In the genomic region with DNA sequence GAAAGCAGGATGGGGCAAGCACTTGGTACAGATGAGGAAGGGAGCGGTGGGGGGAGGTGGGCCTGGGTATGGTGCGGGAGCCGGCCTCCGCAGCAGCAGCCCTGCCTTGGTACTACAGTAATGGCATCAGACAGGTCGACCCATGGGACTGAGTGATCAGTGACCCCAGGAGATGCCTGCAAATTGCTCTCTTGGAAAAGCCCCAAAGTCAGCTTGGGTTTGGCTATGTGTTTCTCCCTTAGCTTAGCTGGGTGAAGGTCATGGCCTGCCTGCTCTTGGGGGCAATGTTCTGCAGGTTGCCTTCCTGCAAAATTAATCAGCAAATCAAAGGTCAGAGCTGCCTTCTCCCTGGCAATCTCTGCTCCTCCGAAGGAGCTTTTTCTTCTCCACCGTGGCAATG, we compare ENCODE assay signal across 11 mouse cellular contexts. TPM values are rescaled to one million over a fixed set of nuclear protein-coding genes. Genes with fewer than 3 reads are reported as not detected.
"Had no signal": no experiment of that assay in that cellular context is flagged by ENCODE, and none has a peak within 500 bp of the region (broad histone marks: within the 10 kb centered on the region; RNA-seq: fewer than 3 reads in every experiment).

No protein-coding gene starts in this region.

- H3K9ac ChIP-seq: intestine, embryonic 15.5 days; liver, embryonic 13.5 days; liver, postnatal 0 days; lung, embryonic 15.5 days had no signal

- H3K4me1 ChIP-seq: liver, embryonic 13.5 days had no signal

- ATAC-seq: liver, postnatal 0 days had no signal

- H3K27me3 ChIP-seq: intestine, embryonic 15.5 days; lung, embryonic 15.5 days had no signal

- H3K4me3 ChIP-seq: intestine, embryonic 15.5 days; layer of hippocampus, adult 2 months; liver, embryonic 13.5 days; lung, embryonic 15.5 days; megakaryocyte, embryonic 14.5 days had no signal

- H3K36me3 ChIP-seq: intestine, embryonic 15.5 days; liver, embryonic 13.5 days; lung, embryonic 15.5 days had no signal

- H3K4me2 ChIP-seq: liver, embryonic 13.5 days; lung, embryonic 15.5 days; midbrain, embryonic 11.5 days had no signal

- DNase-seq: left cerebral cortex, postnatal 4 days; liver, embryonic 13.5 days; liver, postnatal 0 days; lung, postnatal 14 days had no signal

- H3K9me3 ChIP-seq: intestine, embryonic 15.5 days; liver, embryonic 13.5 days; lung, embryonic 15.5 days had no signal

- H3K27ac ChIP-seq: intestine, embryonic 15.5 days; layer of hippocampus, adult 2 months; liver, embryonic 13.5 days; lung, embryonic 15.5 days; macrophage; stomach, postnatal 0 days had no signal

RNA-seq across cellular contexts. Expression of a gene that starts 21.7 kb away (rescaled TPM):
- polyA plus RNA-seq: macrophage had no signal
